Mouse (Mus musculus): ENCODE measurements around the gene Cux1. TPM values are rescaled to one million over a fixed set of nuclear protein-coding genes. Genes with fewer than 3 reads are reported as not detected.

Gene Cux1
- polyA plus RNA-seq, 1 experiment = 24.7 TPM

GRCm38 (mm10) chr5:136568026-136568765, 906 bp upstream of the Cux1 start:
- Histone ChIP-seq H3K4me3 (ENCODE audit: extremely low read depth, insufficient read depth, insufficient read length) (peak overlapping the region; percentile 100), H3K27me3 (ENCODE audit: control insufficient read depth, insufficient read depth, low read length) (0 out of 2 replicates have a peak, but pooled peaks cover 3% of the 10 kb centered on the region), H3K4me1 (ENCODE audit: control insufficient read depth, insufficient read depth, insufficient read length) (peaks cover 8% of the 10 kb centered on the region), H3K36me3 (ENCODE audit: control insufficient read depth, insufficient read depth, low read length) (no peaks in the 10 kb centered on the region), H3K27ac (ENCODE audit: insufficient read depth, low read length) (peak overlapping the region; percentile 13; the same call in 1 of the 2 replicates)
- under 1% methylated on average over 36 of the region's 36 CpGs for WGBS
- peak in 1 of 2 experiments; percentile 18 for DNase-seq (ENCODE audit: low read depth in 1 of 2, low spot score in 2 of 2)
- TF ChIP-seq POLR2A (IDR thresholded peaks at IDR 0.05; ENCODE audit: low read depth, low read length) (no peak), CTCF (IDR thresholded peaks at IDR 0.05; ENCODE audit: extremely low read depth, insufficient read depth, insufficient read length, insufficient replicate concordance) (0 out of 2 replicates have a peak, but pooled peaks have one; percentile 1)

GRCm38 (mm10) chr5:136566812-136567175, 496 bp downstream of the Cux1 start:
- DNase-seq (ENCODE audit: low read depth in 1 of 2, low spot score in 2 of 2) = peak in 1 of 2 experiments; percentile 33
- Histone ChIP-seq H3K36me3 (ENCODE audit: control insufficient read depth, insufficient read depth, low read length) (no peaks in the 10 kb centered on the region), H3K27me3 (ENCODE audit: control insufficient read depth, insufficient read depth, low read length) (0 out of 2 replicates have a peak, but pooled peaks cover 3% of the 10 kb centered on the region), H3K4me3 (ENCODE audit: extremely low read depth, insufficient read depth, insufficient read length) (peak overlapping the region; percentile 100), H3K27ac (ENCODE audit: insufficient read depth, low read length) (peak overlapping the region; percentile 83), H3K4me1 (ENCODE audit: control insufficient read depth, insufficient read depth, insufficient read length) (peaks cover 8% of the 10 kb centered on the region)
- TF ChIP-seq CTCF (IDR thresholded peaks at IDR 0.05; ENCODE audit: extremely low read depth, insufficient read depth, insufficient read length, insufficient replicate concordance) (no peak), POLR2A (IDR thresholded peaks at IDR 0.05; ENCODE audit: low read depth, low read length) (no peak)
- under 1% methylated on average over 29 of the region's 31 CpGs for WGBS

GRCm38 (mm10) chr5:136566001-136566811, 1.1 kb downstream of the Cux1 start:
- H3K27ac ChIP-seq (ENCODE audit: insufficient read depth, low read length) = peak overlapping the region; percentile 83
- H3K36me3 ChIP-seq (ENCODE audit: control insufficient read depth, insufficient read depth, low read length) = no peaks in the 10 kb centered on the region
- peak in 1 of 2 experiments; percentile 54 for DNase-seq (ENCODE audit: low read depth in 1 of 2, low spot score in 2 of 2)
- no peak for TF ChIP-seq CTCF (IDR thresholded peaks at IDR 0.05; ENCODE audit: extremely low read depth, insufficient read depth, insufficient read length, insufficient replicate concordance)
- TF ChIP-seq POLR2A (IDR thresholded peaks at IDR 0.05; ENCODE audit: low read depth, low read length) = no peak
- peak overlapping the region; percentile 100 for H3K4me3 ChIP-seq (ENCODE audit: extremely low read depth, insufficient read depth, insufficient read length)
- H3K4me1 ChIP-seq (ENCODE audit: control insufficient read depth, insufficient read depth, insufficient read length) = peaks cover 8% of the 10 kb centered on the region
- under 1% methylated on average over 58 of the region's 79 CpGs for WGBS
- H3K27me3 ChIP-seq (ENCODE audit: control insufficient read depth, insufficient read depth, low read length) = 0 out of 2 replicates have a peak, but pooled peaks cover 3% of the 10 kb centered on the region

- peak in 1 of 2 experiments; percentile 30 for DNase-seq (ENCODE audit: low read depth in 1 of 2, low spot score in 2 of 2)
- H3K36me3 ChIP-seq (ENCODE audit: control insufficient read depth, insufficient read depth, low read length) = no peaks in the 10 kb centered on the region
- peak overlapping the region; percentile 100 for H3K4me3 ChIP-seq (ENCODE audit: extremely low read depth, insufficient read depth, insufficient read length)
- 0 out of 2 replicates have a peak, but pooled peaks cover 3% of the 10 kb centered on the region for H3K27me3 ChIP-seq (ENCODE audit: control insufficient read depth, insufficient read depth, low read length)
- WGBS = 2% methylated on average over 32 of the region's 32 CpGs
- TF ChIP-seq CTCF (IDR thresholded peaks at IDR 0.05; ENCODE audit: extremely low read depth, insufficient read depth, insufficient read length, insufficient replicate concordance) (no peak), POLR2A (IDR thresholded peaks at IDR 0.05; ENCODE audit: low read depth, low read length) (no peak)
- 0 out of 2 replicates have a peak overlapping the region, but pooled peaks have one; percentile 83 for H3K27ac ChIP-seq (ENCODE audit: insufficient read depth, low read length)
- peaks cover 10% of the 10 kb centered on the region for H3K4me1 ChIP-seq (ENCODE audit: control insufficient read depth, insufficient read depth, insufficient read length)
Measured at GRCm38 (mm10) chr5:136565311-136565811, 1.9 kb downstream of the Cux1 start.

GRCm38 (mm10) chr5:136564613-136565299, 2.5 kb downstream of the Cux1 start:
- peaks cover 10% of the 10 kb centered on the region for H3K4me1 ChIP-seq (ENCODE audit: control insufficient read depth, insufficient read depth, insufficient read length)
- 0 out of 2 replicates have a peak, but pooled peaks cover 3% of the 10 kb centered on the region for H3K27me3 ChIP-seq (ENCODE audit: control insufficient read depth, insufficient read depth, low read length)
- DNase-seq (ENCODE audit: low read depth in 1 of 2, low spot score in 2 of 2) = no peak
- TF ChIP-seq POLR2A (IDR thresholded peaks at IDR 0.05; ENCODE audit: low read depth, low read length) (no peak), CTCF (IDR thresholded peaks at IDR 0.05; ENCODE audit: extremely low read depth, insufficient read depth, insufficient read length, insufficient replicate concordance) (no peak)
- WGBS = 29% methylated on average over 11 of the region's 11 CpGs
- H3K36me3 ChIP-seq (ENCODE audit: control insufficient read depth, insufficient read depth, low read length) = no peaks in the 10 kb centered on the region
- peak overlapping the region; percentile 100; the same call in 1 of the 2 replicates for H3K4me3 ChIP-seq (ENCODE audit: extremely low read depth, insufficient read depth, insufficient read length)
- H3K27ac ChIP-seq (ENCODE audit: insufficient read depth, low read length) = no peak overlapping the region

GRCm38 (mm10) chr5:136563996-136564395, 3.3 kb downstream of the Cux1 start:
- H3K36me3 ChIP-seq (ENCODE audit: control insufficient read depth, insufficient read depth, low read length) = no peaks in the 10 kb centered on the region
- 0 out of 2 replicates have a peak, but pooled peaks cover 3% of the 10 kb centered on the region for H3K27me3 ChIP-seq (ENCODE audit: control insufficient read depth, insufficient read depth, low read length)
- no peak for DNase-seq (ENCODE audit: low read depth in 1 of 2, low spot score in 2 of 2)
- H3K27ac ChIP-seq (ENCODE audit: insufficient read depth, low read length) = no peak overlapping the region
- no peak overlapping the region for H3K4me3 ChIP-seq (ENCODE audit: extremely low read depth, insufficient read depth, insufficient read length)
- peaks cover 10% of the 10 kb centered on the region for H3K4me1 ChIP-seq (ENCODE audit: control insufficient read depth, insufficient read depth, insufficient read length)
- TF ChIP-seq CTCF (IDR thresholded peaks at IDR 0.05; ENCODE audit: extremely low read depth, insufficient read depth, insufficient read length, insufficient replicate concordance) (no peak), POLR2A (IDR thresholded peaks at IDR 0.05; ENCODE audit: low read depth, low read length) (no peak)
- WGBS = 53% methylated on average over 3 of the region's 3 CpGs
